In genomic region chr19:10247165-10247564, GRCm38 (mm10) we compare ENCODE assay signal across 19 mouse cellular contexts. TPM values are rescaled to one million over a fixed set of nuclear protein-coding genes. Genes with fewer than 3 reads are reported as not detected.
DNase-seq lines count a peak whose midpoint lies in the region; ATAC-seq and TF ChIP-seq lines count a peak whose summit lies in the region.
"Had no signal": no experiment of that assay in that cellular context is flagged by ENCODE, and none has a peak within 500 bp of the region (broad histone marks: within the 10 kb centered on the region; RNA-seq: fewer than 3 reads in every experiment).

No protein-coding gene starts in this region.

- H3ac ChIP-seq in C2C12 (ENCODE audit: control insufficient read depth, insufficient read length, low read depth) = peak overlapping the region; percentile 2

- ATAC-seq in hindbrain, embryonic 14.5 days (ENCODE audit: low FRiP score) = no peak
- no peak for ATAC-seq in lung, embryonic 14.5 days (ENCODE audit: insufficient read depth)
- ATAC-seq: forebrain, embryonic 15.5 days had no signal

- no peaks in the 10 kb centered on the region for H3K9me3 ChIP-seq in hindbrain, embryonic 10.5 days
- no peaks in the 10 kb centered on the region for H3K9me3 ChIP-seq in hindbrain, embryonic 14.5 days (ENCODE audit: control insufficient read depth, low read length)
- H3K9me3 ChIP-seq in lung, embryonic 14.5 days (ENCODE audit: low read depth, low read length) = no peaks in the 10 kb centered on the region
- H3K9me3 ChIP-seq in embryonic facial prominence, embryonic 10.5 days = no peaks in the 10 kb centered on the region
- H3K9me3 ChIP-seq: forebrain, embryonic 15.5 days; midbrain, embryonic 12.5 days had no signal

- DNase-seq in hindbrain, embryonic 10.5 days (ENCODE audit: low spot score) = no peak
- DNase-seq in hindbrain, embryonic 14.5 days (ENCODE audit: low spot score) = no peak
- DNase-seq in lung, embryonic 14.5 days = peak; percentile 47
- no peak for DNase-seq in lung, adult 18-20 months
- no peak for DNase-seq in embryonic facial prominence, embryonic 10.5 days (ENCODE audit: low spot score)
- DNase-seq in cerebellum, adult 9-10 months = no peak
- DNase-seq: adrenal gland, adult 2 months; cerebellum, adult 2 months; gastrocnemius, postnatal 14 days; heart, adult 2 months; left cerebral cortex, postnatal 4 days; right cerebral cortex, adult 18-20 months; thymus, postnatal 36 days had no signal

- no peak overlapping the region for H3K4me3 ChIP-seq in hindbrain, embryonic 10.5 days
- no peak overlapping the region for H3K4me3 ChIP-seq in hindbrain, embryonic 14.5 days (replicated peaks; ENCODE audit: low read length)
- no peak overlapping the region for H3K4me3 ChIP-seq in lung, embryonic 14.5 days (ENCODE audit: low read depth, low read length)
- no peak overlapping the region for H3K4me3 ChIP-seq in C2C12 (ENCODE audit: insufficient read depth, poor library complexity, severe bottlenecking)
- no peak overlapping the region for H3K4me3 ChIP-seq in embryonic facial prominence, embryonic 10.5 days
- H3K4me3 ChIP-seq: erythroblast, embryonic 14.5 days; forebrain, embryonic 15.5 days; heart, adult 2 months; midbrain, embryonic 12.5 days had no signal

- H3K79me2 ChIP-seq in C2C12 (ENCODE audit: control insufficient read depth, insufficient read depth) = no peaks in the 10 kb centered on the region

- H3K4me2 ChIP-seq in hindbrain, embryonic 14.5 days (replicated peaks) = no peak overlapping the region
- no peak overlapping the region for H3K4me2 ChIP-seq in lung, embryonic 14.5 days
- H3K4me2 ChIP-seq: forebrain, embryonic 15.5 days; midbrain, embryonic 12.5 days had no signal

- TF ChIP-seq CTCF in lung, embryonic 14.5 days (IDR thresholded peaks at IDR 0.05; ENCODE audit: low read depth) = no peak
- no peak for TF ChIP-seq CTCF in C2C12 (IDR thresholded peaks at IDR 0.05; ENCODE audit: control insufficient read depth, insufficient read depth, insufficient read length)

- peaks cover 40% of the 10 kb centered on the region for H3K4me1 ChIP-seq in hindbrain, embryonic 10.5 days (replicated peaks)
- 0 out of 2 replicates have a peak, but pooled peaks cover 5% of the 10 kb centered on the region for H3K4me1 ChIP-seq in hindbrain, embryonic 14.5 days (replicated peaks; ENCODE audit: control insufficient read depth, insufficient read depth, low read length)
- H3K4me1 ChIP-seq in lung, embryonic 14.5 days (ENCODE audit: insufficient read depth) = peaks cover 22% of the 10 kb centered on the region
- H3K4me1 ChIP-seq in embryonic facial prominence, embryonic 10.5 days = peaks cover 50% of the 10 kb centered on the region
- H3K4me1 ChIP-seq: forebrain, embryonic 15.5 days had no signal

- WGBS in hindbrain, embryonic 10.5 days = 43% methylated on average over 6 of the region's 6 CpGs
- WGBS in hindbrain, embryonic 14.5 days = 41% methylated on average over 6 of the region's 6 CpGs
- 22% methylated on average over 6 of the region's 6 CpGs for whole genome bisulfite sequencing in lung, embryonic 14.5 days
- 37% methylated on average over 6 of the region's 6 CpGs for WGBS in embryonic facial prominence, embryonic 10.5 days

- no peaks in the 10 kb centered on the region for H3K36me3 ChIP-seq in hindbrain, embryonic 10.5 days
- peaks cover 21% of the 10 kb centered on the region for H3K36me3 ChIP-seq in hindbrain, embryonic 14.5 days (replicated peaks; ENCODE audit: control insufficient read depth, insufficient read depth)
- H3K36me3 ChIP-seq in lung, embryonic 14.5 days (ENCODE audit: insufficient read depth) = 0 out of 2 replicates have a peak, but pooled peaks cover 3% of the 10 kb centered on the region
- no peaks in the 10 kb centered on the region for H3K36me3 ChIP-seq in C2C12 (ENCODE audit: control insufficient read depth, insufficient read depth)
- H3K36me3 ChIP-seq in embryonic facial prominence, embryonic 10.5 days (replicated peaks) = no peaks in the 10 kb centered on the region

- 0 out of 2 replicates have a peak overlapping the region, but pooled peaks have one; percentile 16 for H3K27ac ChIP-seq in hindbrain, embryonic 10.5 days
- no peak overlapping the region for H3K27ac ChIP-seq in hindbrain, embryonic 14.5 days
- H3K27ac ChIP-seq in lung, embryonic 14.5 days (ENCODE audit: low read depth) = peak overlapping the region; percentile 27; the same call in 1 of the 2 replicates
- peak overlapping the region; percentile 57; the same call in 1 of the 2 replicates for H3K27ac ChIP-seq in embryonic facial prominence, embryonic 10.5 days (replicated peaks)
- H3K27ac ChIP-seq: forebrain, embryonic 15.5 days; heart, adult 2 months; liver, embryonic 14.5 days; macrophage; midbrain, embryonic 12.5 days had no signal

- no peaks in the 10 kb centered on the region for H3K79me3 ChIP-seq in C2C12 (ENCODE audit: low read depth)

- H3K27me3 ChIP-seq in hindbrain, embryonic 10.5 days (ENCODE audit: insufficient read depth, poor library complexity, severe bottlenecking) = peaks cover 13% of the 10 kb centered on the region; the same call in 1 of the 2 replicates
- H3K27me3 ChIP-seq in hindbrain, embryonic 14.5 days (ENCODE audit: control insufficient read depth, insufficient read depth, low read length) = no peaks in the 10 kb centered on the region
- H3K27me3 ChIP-seq in lung, embryonic 14.5 days (ENCODE audit: insufficient read depth, low read length) = no peaks in the 10 kb centered on the region
- no peaks in the 10 kb centered on the region for H3K27me3 ChIP-seq in C2C12 (ENCODE audit: control insufficient read depth, insufficient read depth, insufficient read length)
- H3K27me3 ChIP-seq in embryonic facial prominence, embryonic 10.5 days (replicated peaks; ENCODE audit: low read depth, poor library complexity, severe bottlenecking) = peaks cover 25% of the 10 kb centered on the region; the same call in 1 of the 2 replicates
- H3K27me3 ChIP-seq: forebrain, embryonic 15.5 days had no signal

- H3K9ac ChIP-seq in hindbrain, embryonic 14.5 days = no peak overlapping the region
- no peak overlapping the region for H3K9ac ChIP-seq in lung, embryonic 14.5 days
- H3K9ac ChIP-seq: forebrain, embryonic 15.5 days; liver, embryonic 14.5 days; midbrain, embryonic 12.5 days had no signal

TF ChIP-seq in C2C12, 6 proteins besides CTCF, POLR2A, EP300 and RAD21:
- TF ChIP-seq MAX (IDR thresholded peaks at IDR 0.05) (no peak), CEBPB (IDR thresholded peaks at IDR 0.05; ENCODE audit: low read depth) (no peak), MYOD1 (IDR thresholded peaks at IDR 0.05; ENCODE audit: control insufficient read depth, insufficient read length, low read depth) (no peak), FOSL1 (IDR thresholded peaks at IDR 0.05; ENCODE audit: insufficient read depth, low read length, poor library complexity, severe bottlenecking) (no peak), MYOG (IDR thresholded peaks at IDR 0.05; ENCODE audit: control insufficient read depth, extremely low read depth, insufficient read length) (no peak), USF1 (IDR thresholded peaks at IDR 0.05; ENCODE audit: low read depth) (no peak)

RNA-seq across cellular contexts. Expression of gene Myrf, which starts 6.6 kb away (rescaled TPM):
- polyA plus RNA-seq in hindbrain, embryonic 10.5 days (2016; fragmentation: Nextera tagmentation; extraction: Ambion mirVana) = 2.1 and 2.7 TPM in 2 replicates
- 1.1 and 1.3 TPM in 2 replicates for polyA plus RNA-seq in hindbrain, embryonic 14.5 days (2014; fragmentation: Nextera tagmentation; extraction: Ambion mirVana)
- polyA plus RNA-seq in lung, embryonic 14.5 days (2014; fragmentation: Nextera tagmentation; extraction: Ambion mirVana) = 14.1 TPM in 2 replicates
- 0.21 TPM for polyA plus RNA-seq in C2C12 (2012; fragmentation: generic; extraction: Trizol)
- polyA plus RNA-seq in embryonic facial prominence, embryonic 10.5 days (2016; fragmentation: Nextera tagmentation; extraction: Ambion mirVana) = 4.2 TPM in 2 replicates

RNA-seq across cellular contexts. Expression of gene Fen1, which starts 43.2 kb away (rescaled TPM):
- polyA plus RNA-seq in hindbrain, embryonic 10.5 days (2016; fragmentation: Nextera tagmentation; extraction: Ambion mirVana) = 135 and 181 TPM in 2 replicates
- 24.2 and 24.8 TPM in 2 replicates for polyA plus RNA-seq in hindbrain, embryonic 14.5 days (2014; fragmentation: Nextera tagmentation; extraction: Ambion mirVana)
- polyA plus RNA-seq in lung, embryonic 14.5 days (2014; fragmentation: Nextera tagmentation; extraction: Ambion mirVana) = 113 and 114 TPM in 2 replicates
- polyA plus RNA-seq in C2C12 (2012; fragmentation: generic; extraction: Trizol) = 83.7 TPM
- polyA plus RNA-seq in embryonic facial prominence, embryonic 10.5 days (2016; fragmentation: Nextera tagmentation; extraction: Ambion mirVana) = 183 and 199 TPM in 2 replicates

RNA-seq across cellular contexts. Expression of gene Tmem258, which starts 43.4 kb away (rescaled TPM):
- 387 and 389 TPM in 2 replicates for polyA plus RNA-seq in hindbrain, embryonic 10.5 days (2016; fragmentation: Nextera tagmentation; extraction: Ambion mirVana)
- 324 and 357 TPM in 2 replicates for polyA plus RNA-seq in hindbrain, embryonic 14.5 days (2014; fragmentation: Nextera tagmentation; extraction: Ambion mirVana)
- 449 and 486 TPM in 2 replicates for polyA plus RNA-seq in lung, embryonic 14.5 days (2014; fragmentation: Nextera tagmentation; extraction: Ambion mirVana)
- 339 TPM for polyA plus RNA-seq in C2C12 (2012; fragmentation: generic; extraction: Trizol)
- polyA plus RNA-seq in embryonic facial prominence, embryonic 10.5 days (2016; fragmentation: Nextera tagmentation; extraction: Ambion mirVana) = 379 and 394 TPM in 2 replicates

RNA-seq across cellular contexts. Expression of gene Dagla, which starts 57.5 kb away (rescaled TPM):
- 2.1 and 3.4 TPM in 2 replicates for polyA plus RNA-seq in hindbrain, embryonic 10.5 days (2016; fragmentation: Nextera tagmentation; extraction: Ambion mirVana)
- 9.9 and 10.2 TPM in 2 replicates for polyA plus RNA-seq in hindbrain, embryonic 14.5 days (2014; fragmentation: Nextera tagmentation; extraction: Ambion mirVana)
- polyA plus RNA-seq in lung, embryonic 14.5 days (2014; fragmentation: Nextera tagmentation; extraction: Ambion mirVana) = 2.5 and 3.4 TPM in 2 replicates
- 8.3 TPM for polyA plus RNA-seq in C2C12 (2012; fragmentation: generic; extraction: Trizol)
- polyA plus RNA-seq in embryonic facial prominence, embryonic 10.5 days (2016; fragmentation: Nextera tagmentation; extraction: Ambion mirVana) = 2.2 and 2.4 TPM in 2 replicates
